Mouse (Mus musculus) brain, embryonic 14.5 days (tissue): ENCODE results near the gene Tdrd5.

ENCODE experiments used
- CTCF ChIP-seq: fragments of 200-500 bp; IDR thresholded peaks from 2 replicates; pipeline ENCODE4 v1.5.1; 2012; ENCODE audit warnings: inconsistent platforms, mild to moderate bottlenecking, moderate library complexity, borderline replicate concordance; ENCODE audit not compliant: insufficient read depth, insufficient read length; ENCODE audit errors: extremely low read depth
- POLR2A ChIP-seq: fragments of 200-500 bp; IDR thresholded peaks from 2 replicates; pipeline ENCODE4 v1.6.1; 2012; ENCODE audit warnings: mild to moderate bottlenecking, inconsistent platforms, borderline replicate concordance; ENCODE audit not compliant: poor library complexity, insufficient read depth, insufficient read length, severe bottlenecking; ENCODE audit errors: extremely low read depth

- TF ChIP-seq CTCF (no peak), POLR2A (no peak)
Observed at GRCm38 (mm10) chr1:156344433-156344832, 41.0 kb upstream of the Tdrd5 start.
